Mouse (Mus musculus) limb, embryonic 15.5 days (tissue): ENCODE measurements around the gene Iscu. TPM values are rescaled to one million over a fixed set of nuclear protein-coding genes. Genes with fewer than 3 reads are reported as not detected.
"Not testable (repeated sequence)": the region's sequence is repeated elsewhere in the genome, so short reads cannot be mapped to it uniquely, and the experiment has no call there.

Source experiments
- ATAC-seq: fragments of 200-750 bp; cut with Nextera tagmentation; 2 replicates; pipeline ENCODE4 v1.8.0; 2017; ENCODE audit warnings: low read depth, moderate TSS enrichment; ENCODE audit not compliant: insufficient number of reproducible peaks, low FRiP score, low TSS enrichment
- H3K27ac ChIP-seq: fragments of 300-500 bp; sonication (generic); 2 replicates; pipeline ENCODE4 v1.5.1; 2015; ENCODE audit warnings: moderate library complexity, mild to moderate bottlenecking, inconsistent platforms
- H3K27me3 ChIP-seq: fragments of 300-500 bp; sonication (generic); 2 replicates; pipeline ENCODE4 v1.6.1; 2015; ENCODE audit warnings: inconsistent platforms
- H3K36me3 ChIP-seq: fragments of 300-500 bp; sonication (generic); 2 replicates; pipeline ENCODE4 v1.6.1; 2015; ENCODE audit warnings: inconsistent platforms
- H3K4me1 ChIP-seq: fragments of 300-500 bp; sonication (generic); 2 replicates; pipeline ENCODE4 v1.6.1; 2015; ENCODE audit warnings: inconsistent platforms
- H3K4me2 ChIP-seq: fragments of 300-500 bp; sonication (generic); 2 replicates; pipeline ENCODE4 v1.6.1; 2015; ENCODE audit warnings: mild to moderate bottlenecking, inconsistent platforms
- H3K4me3 ChIP-seq: fragments of 300-500 bp; sonication (generic); 2 replicates; pipeline ENCODE4 v1.5.1; 2015; ENCODE audit warnings: mild to moderate bottlenecking, inconsistent platforms
- H3K9ac ChIP-seq: fragments of 300-500 bp; sonication (generic); 2 replicates; pipeline ENCODE4 v1.6.1; 2015; ENCODE audit warnings: inconsistent platforms
- H3K9me3 ChIP-seq: fragments of 300-500 bp; sonication (generic); 2 replicates; pipeline ENCODE4 v1.6.1; 2016; ENCODE audit warnings: inconsistent platforms
- WGBS: fragments of 180-500 bp; shearing (Covaris S2); methylation state at CpG from one replicate; pipeline ENCODE4 v1.1.7; 2015; 5-methylcytosine and 5-hydroxymethylcytosine counted together
- polyA plus RNA-seq: library from polyadenylated mRNA; unstranded; fragments of >200 nt; fragmentation: Nextera tagmentation; extraction: Ambion mirVana; gene quantifications from 2 replicates; pipeline ENCODE4 v1.2.1, GENCODE M21; 2015

The Iscu gene
- polyA plus RNA-seq, 1 experiment from 2014 or later: 91.0 TPM

GRCm38 (mm10) chr5:113810111-113810510 lies 37.6 kb downstream of the Iscu start:
- H3K27ac ChIP-seq: no peak overlapping the region
- WGBS: 94% methylated on average over 4 of the region's 4 CpGs
- no peak overlapping the region for H3K4me2 ChIP-seq
- peaks cover 9% of the 10 kb centered on the region; the same call in 1 of the 2 replicates for H3K9me3 ChIP-seq
- H3K4me3 ChIP-seq: no peak overlapping the region
- H3K27me3 ChIP-seq: no peaks in the 10 kb centered on the region
- ATAC-seq: no peak
- H3K36me3 ChIP-seq: no peaks in the 10 kb centered on the region
- H3K9ac ChIP-seq: no peak overlapping the region
- peaks cover 31% of the 10 kb centered on the region for H3K4me1 ChIP-seq

- H3K9ac ChIP-seq, H3K27me3 ChIP-seq, H3K4me2 ChIP-seq, H3K27ac ChIP-seq, H3K4me3 ChIP-seq, H3K9me3 ChIP-seq, H3K36me3 ChIP-seq, ATAC-seq: not testable (repeated sequence)
- peaks cover 26% of the 10 kb centered on the region for H3K4me1 ChIP-seq
- WGBS: 16% methylated on average over 11 of the region's 12 CpGs
Observed at GRCm38 (mm10) chr5:113811824-113812420, 39.4 kb downstream of the Iscu start.

GRCm38 (mm10) chr5:113812638-113813037 lies 40.1 kb downstream of the Iscu start:
- 90% methylated on average over 2 of the region's 2 CpGs for WGBS
- H3K36me3 ChIP-seq: no peaks in the 10 kb centered on the region
- no peaks in the 10 kb centered on the region for H3K27me3 ChIP-seq
- ATAC-seq: no peak
- H3K4me1 ChIP-seq: peaks cover 19% of the 10 kb centered on the region
- peaks cover 9% of the 10 kb centered on the region; the same call in 1 of the 2 replicates for H3K9me3 ChIP-seq
- H3K9ac ChIP-seq: no peak overlapping the region
- H3K4me3 ChIP-seq: no peak overlapping the region
- H3K27ac ChIP-seq: no peak overlapping the region
- H3K4me2 ChIP-seq: no peak overlapping the region

- H3K4me1 ChIP-seq: peaks cover 10% of the 10 kb centered on the region
- no peak for ATAC-seq
- WGBS: 20% methylated on average over 9 of the region's 9 CpGs
- no peak overlapping the region for H3K27ac ChIP-seq
- H3K4me3 ChIP-seq: no peak overlapping the region
- H3K27me3 ChIP-seq: no peaks in the 10 kb centered on the region
- peaks cover 9% of the 10 kb centered on the region; the same call in 1 of the 2 replicates for H3K9me3 ChIP-seq
- no peak overlapping the region for H3K4me2 ChIP-seq
- H3K9ac ChIP-seq: no peak overlapping the region
- H3K36me3 ChIP-seq: no peaks in the 10 kb centered on the region
Observed at GRCm38 (mm10) chr5:113813608-113814007, 41.1 kb downstream of the Iscu start.

- no peak for ATAC-seq
Observed at GRCm38 (mm10) chr5:113814111-113815040, 41.8 kb downstream of the Iscu start.

GRCm38 (mm10) chr5:113815041-113815389 lies 42.5 kb downstream of the Iscu start:
- peaks cover 9% of the 10 kb centered on the region; the same call in 1 of the 2 replicates for H3K9me3 ChIP-seq
- no peaks in the 10 kb centered on the region for H3K36me3 ChIP-seq
- no peak overlapping the region for H3K9ac ChIP-seq
- H3K27ac ChIP-seq: no peak overlapping the region
- no peak overlapping the region for H3K4me3 ChIP-seq
- peaks cover 4% of the 10 kb centered on the region; the same call in 1 of the 2 replicates for H3K4me1 ChIP-seq
- 47% methylated on average over 11 of the region's 11 CpGs for WGBS
- H3K4me2 ChIP-seq: no peak overlapping the region
- no peaks in the 10 kb centered on the region for H3K27me3 ChIP-seq
- ATAC-seq: no peak

More at GRCm38 (mm10) chr5:113814111-113815040, 41.8 kb downstream of the Iscu start:
- H3K4me1 ChIP-seq: peaks cover 4% of the 10 kb centered on the region; the same call in 1 of the 2 replicates
- WGBS: 32% methylated on average over 27 of the region's 27 CpGs
- H3K4me2 ChIP-seq: no peak overlapping the region
- H3K36me3 ChIP-seq: no peaks in the 10 kb centered on the region
- no peaks in the 10 kb centered on the region for H3K27me3 ChIP-seq
- H3K27ac ChIP-seq: no peak overlapping the region
- H3K9ac ChIP-seq: no peak overlapping the region
- H3K4me3 ChIP-seq: no peak overlapping the region
- H3K9me3 ChIP-seq: peaks cover 9% of the 10 kb centered on the region; the same call in 1 of the 2 replicates

- no peaks in the 10 kb centered on the region for H3K36me3 ChIP-seq
- 12% methylated on average over 15 of the region's 15 CpGs for WGBS
- H3K4me1 ChIP-seq: peaks cover 4% of the 10 kb centered on the region; the same call in 1 of the 2 replicates
- 0 out of 2 replicates have a peak overlapping the region, but pooled peaks have one; percentile 1 for H3K4me2 ChIP-seq
- no peak overlapping the region for H3K27ac ChIP-seq
- no peak; the same call in 1 of the 2 replicates for ATAC-seq
- no peak overlapping the region for H3K9ac ChIP-seq
- no peaks in the 10 kb centered on the region for H3K27me3 ChIP-seq
- H3K4me3 ChIP-seq: no peak overlapping the region
- H3K9me3 ChIP-seq: peaks cover 4% of the 10 kb centered on the region; the same call in 1 of the 2 replicates
Observed at GRCm38 (mm10) chr5:113815638-113816152, 43.1 kb downstream of the Iscu start.

GRCm38 (mm10) chr5:113818572-113818971 lies 46.0 kb downstream of the Iscu start:
- Histone ChIP-seq H3K4me1 (peaks cover 4% of the 10 kb centered on the region; the same call in 1 of the 2 replicates), H3K9ac (no peak overlapping the region)

GRCm38 (mm10) chr5:113824228-113824627 lies 51.7 kb downstream of the Iscu start:
- Histone ChIP-seq H3K27ac (no peak overlapping the region), H3K4me1 (no peaks in the 10 kb centered on the region), H3K9me3 (no peaks in the 10 kb centered on the region), H3K4me3 (no peak overlapping the region), H3K4me2 (no peak overlapping the region), H3K9ac (no peak overlapping the region), H3K27me3 (no peaks in the 10 kb centered on the region), H3K36me3 (no peaks in the 10 kb centered on the region)
- 83% methylated on average over 4 of the region's 4 CpGs for WGBS
- no peak for ATAC-seq

More at GRCm38 (mm10) chr5:113818572-113818971, 46.0 kb downstream of the Iscu start:
- WGBS: 71% methylated on average over 14 of the region's 14 CpGs
- Histone ChIP-seq H3K4me3 (no peak overlapping the region), H3K27ac (no peak overlapping the region), H3K27me3 (no peaks in the 10 kb centered on the region), H3K36me3 (no peaks in the 10 kb centered on the region), H3K4me2 (no peak overlapping the region), H3K9me3 (no peaks in the 10 kb centered on the region)
- ATAC-seq: no peak

- H3K4me2 ChIP-seq: no peak overlapping the region
- no peaks in the 10 kb centered on the region for H3K36me3 ChIP-seq
- WGBS: 80% methylated on average over 7 of the region's 7 CpGs
Observed at GRCm38 (mm10) chr5:113825558-113825957, 53.0 kb downstream of the Iscu start.

GRCm38 (mm10) chr5:113826619-113827018 lies 54.1 kb downstream of the Iscu start:
- WGBS: 86% methylated on average over 4 of the region's 4 CpGs
- Histone ChIP-seq H3K36me3 (no peaks in the 10 kb centered on the region), H3K4me1 (no peaks in the 10 kb centered on the region), H3K27me3 (no peaks in the 10 kb centered on the region), H3K4me3 (no peak overlapping the region), H3K4me2 (no peak overlapping the region), H3K9ac (no peak overlapping the region), H3K9me3 (no peaks in the 10 kb centered on the region), H3K27ac (no peak overlapping the region)
- ATAC-seq: no peak

More at GRCm38 (mm10) chr5:113825558-113825957, 53.0 kb downstream of the Iscu start:
- H3K4me3 ChIP-seq: no peak overlapping the region
- H3K27me3 ChIP-seq: no peaks in the 10 kb centered on the region
- H3K9ac ChIP-seq: 0 out of 2 replicates have a peak overlapping the region, but pooled peaks have one; percentile 1
- H3K4me1 ChIP-seq: no peaks in the 10 kb centered on the region
- H3K9me3 ChIP-seq: no peaks in the 10 kb centered on the region
- no peak for ATAC-seq
- no peak overlapping the region for H3K27ac ChIP-seq
